Mouse (Mus musculus): ENCODE measurements around the gene Srebf2.

GRCm38 (mm10) chr15:82197246-82197750 is 50.3 kb downstream of the Srebf2 start:
- TF ChIP-seq CTCF (IDR thresholded peaks at IDR 0.05; ENCODE audit: low read depth, low read length) (no peak), POLR2A (IDR thresholded peaks at IDR 0.05; ENCODE audit: insufficient read depth, low read length) (no peak), EP300 (IDR thresholded peaks at IDR 0.05; ENCODE audit: insufficient read depth, low read depth, low read length) (no peak)

Data from ES-Bruce4 (cell line).